Mouse (Mus musculus) forebrain, embryonic 15.5 days (tissue): ENCODE measurements around the gene Tmc5. TPM values are rescaled to one million over a fixed set of nuclear protein-coding genes. Genes with fewer than 3 reads are reported as not detected.

Source experiments
- ATAC-seq: fragments of 200-750 bp; cut with Nextera tagmentation; replicated peaks from 2 replicates; pipeline ENCODE4 v1.8.0; 2017; ENCODE audit warnings: mild to moderate bottlenecking, moderate TSS enrichment, moderate library complexity
- H3K27ac ChIP-seq: fragments of 300-500 bp; sonication (generic); replicated peaks from 2 replicates; pipeline ENCODE4 v1.5.1; 2015; ENCODE audit warnings: mild to moderate bottlenecking, inconsistent platforms
- H3K27me3 ChIP-seq: fragments of 300-500 bp; sonication (generic); 2 replicates; pipeline ENCODE4 v1.6.1; 2015; ENCODE audit warnings: inconsistent platforms
- H3K36me3 ChIP-seq: fragments of 300-500 bp; sonication (generic); 2 replicates; pipeline ENCODE4 v1.6.1; 2015; ENCODE audit warnings: mild to moderate bottlenecking, inconsistent platforms
- H3K4me1 ChIP-seq: fragments of 300-500 bp; sonication (generic); 2 replicates; pipeline ENCODE4 v1.6.1; 2015; ENCODE audit warnings: inconsistent platforms
- H3K4me2 ChIP-seq: fragments of 300-500 bp; sonication (generic); replicated peaks from 2 replicates; pipeline ENCODE4 v1.6.1; 2015; ENCODE audit warnings: mild to moderate bottlenecking, inconsistent platforms
- H3K4me3 ChIP-seq: fragments of 300-500 bp; sonication (generic); 2 replicates; pipeline ENCODE4 v1.5.1; 2015; ENCODE audit warnings: mild to moderate bottlenecking, inconsistent platforms
- H3K9ac ChIP-seq: fragments of 300-500 bp; sonication (generic); replicated peaks from 2 replicates; pipeline ENCODE4 v1.6.1; 2015; ENCODE audit warnings: mild to moderate bottlenecking, inconsistent platforms
- H3K9me3 ChIP-seq: fragments of 300-500 bp; sonication (generic); 2 replicates; pipeline ENCODE4 v1.6.1; 2016; ENCODE audit warnings: inconsistent platforms
- WGBS: fragments of 180-500 bp; shearing (Covaris S2); methylation state at CpG from one replicate; pipeline ENCODE4 v1.1.7; 2015; ENCODE audit warnings: mixed read lengths; 5-methylcytosine and 5-hydroxymethylcytosine counted together
- polyA plus RNA-seq: library from polyadenylated mRNA; unstranded; fragments of >200 nt; fragmentation: Nextera tagmentation; extraction: Ambion mirVana; gene quantifications from 2 replicates; pipeline ENCODE4 v1.2.1, GENCODE M21; 2015

Gene Tmc5
- polyA plus RNA-seq, 1 experiment from 2014 or later = 0.27 TPM

DNA sequence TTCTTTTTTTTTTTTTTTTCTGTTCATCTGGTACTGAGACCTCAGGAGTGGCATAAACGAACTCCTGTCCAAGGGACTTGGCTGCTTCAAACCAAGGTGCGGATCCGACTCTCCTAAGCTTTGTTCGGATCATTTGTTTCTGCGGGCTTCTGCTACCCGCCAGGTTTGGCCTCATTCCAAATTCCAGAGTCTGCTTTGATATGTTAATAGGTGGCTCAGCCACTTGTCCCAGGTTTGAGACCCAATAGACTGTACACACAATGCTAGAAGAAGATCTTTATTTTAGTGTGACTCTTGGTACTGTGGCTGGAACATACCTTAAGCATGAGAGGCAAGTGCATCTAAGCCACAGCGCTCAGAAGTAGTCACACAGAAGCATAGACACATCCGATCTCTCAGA lies 14.8 kb downstream of the Tmc5 start:
- Histone ChIP-seq H3K27me3 (no peaks in the 10 kb centered on the region), H3K4me1 (0 out of 2 replicates have a peak, but pooled peaks cover 7% of the 10 kb centered on the region), H3K4me2 (no peak overlapping the region), H3K36me3 (no peaks in the 10 kb centered on the region), H3K9ac (no peak overlapping the region), H3K9me3 (no peaks in the 10 kb centered on the region), H3K27ac (no peak overlapping the region), H3K4me3 (no peak overlapping the region)
- ATAC-seq = no peak
- 31% methylated on average over 8 of the region's 8 CpGs for WGBS

DNA sequence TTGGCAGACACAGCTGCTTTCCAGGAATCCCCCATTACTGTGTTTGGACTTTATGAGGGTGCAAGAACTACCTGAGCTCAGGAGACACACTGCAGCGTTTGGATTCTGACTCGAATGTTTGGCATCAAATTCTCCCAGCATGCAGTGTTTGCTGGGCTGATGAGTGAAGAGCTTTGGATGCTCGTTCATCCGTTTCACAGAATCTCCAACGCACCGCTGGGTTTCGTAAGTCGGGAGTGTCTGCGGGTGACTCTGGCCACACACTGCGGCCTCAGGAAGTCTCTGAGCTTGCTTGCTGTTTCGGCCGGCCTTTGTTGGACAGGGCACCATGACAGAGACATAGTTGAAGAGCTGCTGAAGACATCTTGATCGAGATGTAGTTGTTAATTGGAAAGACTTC lies 17.0 kb downstream of the Tmc5 start:
- no peak overlapping the region for H3K27ac ChIP-seq
- H3K9me3 ChIP-seq = no peaks in the 10 kb centered on the region
- no peak overlapping the region for H3K4me3 ChIP-seq
- H3K4me1 ChIP-seq = 0 out of 2 replicates have a peak, but pooled peaks cover 7% of the 10 kb centered on the region
- H3K27me3 ChIP-seq = no peaks in the 10 kb centered on the region
- no peak overlapping the region for H3K4me2 ChIP-seq
- no peak for ATAC-seq
- H3K36me3 ChIP-seq = no peaks in the 10 kb centered on the region
- WGBS = 26% methylated on average over 13 of the region's 13 CpGs
- no peak overlapping the region for H3K9ac ChIP-seq

DNA sequence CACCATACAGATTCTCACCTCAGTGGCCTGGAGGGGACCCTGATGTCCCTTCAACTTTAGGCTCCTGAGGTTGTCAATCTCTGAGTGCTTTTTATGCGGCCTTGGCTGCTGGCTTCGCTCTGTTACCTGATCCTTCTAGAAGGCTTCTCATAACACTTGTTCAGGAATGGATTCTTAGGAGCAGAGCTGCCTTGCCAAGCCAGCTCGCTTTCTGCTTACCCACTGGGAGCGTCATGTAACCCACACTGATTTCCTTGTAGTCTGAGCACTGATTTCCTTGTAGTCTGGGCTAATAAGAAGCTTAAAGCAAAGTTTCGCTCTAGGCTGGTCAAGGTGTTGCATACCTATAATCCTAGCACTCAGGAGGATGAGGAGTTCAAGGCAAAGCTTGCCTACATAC lies 21.0 kb downstream of the Tmc5 start:
- H3K4me2 ChIP-seq = no peak overlapping the region
- ATAC-seq = no peak

DNA sequence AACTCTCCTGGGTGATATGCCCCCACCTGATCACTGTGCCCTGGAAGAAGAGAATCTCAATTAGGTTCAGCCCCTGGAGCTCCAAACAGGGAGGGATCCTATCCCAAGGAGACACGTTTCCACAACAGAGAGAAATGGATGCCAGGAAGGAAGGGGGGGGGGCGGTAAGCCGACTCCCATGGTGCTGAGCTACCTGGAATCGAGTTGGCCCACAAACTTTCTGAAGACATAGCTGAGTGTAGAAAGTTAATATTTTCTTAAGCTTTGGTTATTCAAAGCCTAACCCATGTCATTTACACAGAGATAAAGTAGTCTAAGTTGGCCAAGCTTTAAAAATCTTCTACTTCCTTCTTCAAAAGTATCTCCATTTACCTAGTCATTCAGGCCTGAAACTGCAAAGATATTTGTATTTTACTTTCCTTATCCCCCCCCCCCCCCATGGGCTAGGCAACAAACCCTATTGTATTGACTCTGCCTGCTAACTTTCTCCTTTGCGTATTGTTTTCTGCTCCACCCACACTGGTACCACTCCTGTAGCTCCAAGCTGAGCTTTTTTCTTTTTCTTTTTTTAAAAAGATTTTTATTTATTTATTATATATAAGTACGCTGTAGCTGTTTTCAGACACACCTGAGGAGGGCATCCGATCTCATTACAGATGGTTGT lies 23.3 kb downstream of the Tmc5 start:
- WGBS = 91% methylated on average over 7 of the region's 7 CpGs
- H3K4me2 ChIP-seq = no peak overlapping the region
- ATAC-seq = no peak
- no peaks in the 10 kb centered on the region for H3K27me3 ChIP-seq
- H3K9ac ChIP-seq = no peak overlapping the region
- H3K27ac ChIP-seq = no peak overlapping the region
- H3K9me3 ChIP-seq = no peaks in the 10 kb centered on the region
- no peaks in the 10 kb centered on the region for H3K36me3 ChIP-seq
- H3K4me1 ChIP-seq = no peaks in the 10 kb centered on the region
- no peak overlapping the region for H3K4me3 ChIP-seq

More for the DNA sequence above, 21.0 kb downstream of the Tmc5 start:
- H3K27me3 ChIP-seq = no peaks in the 10 kb centered on the region
- H3K4me1 ChIP-seq = no peaks in the 10 kb centered on the region
- no peaks in the 10 kb centered on the region for H3K9me3 ChIP-seq
- no peak overlapping the region for H3K9ac ChIP-seq
- no peaks in the 10 kb centered on the region for H3K36me3 ChIP-seq
- no peak overlapping the region for H3K4me3 ChIP-seq
- H3K27ac ChIP-seq = no peak overlapping the region
- WGBS = 90% methylated on average over 5 of the region's 5 CpGs

DNA sequence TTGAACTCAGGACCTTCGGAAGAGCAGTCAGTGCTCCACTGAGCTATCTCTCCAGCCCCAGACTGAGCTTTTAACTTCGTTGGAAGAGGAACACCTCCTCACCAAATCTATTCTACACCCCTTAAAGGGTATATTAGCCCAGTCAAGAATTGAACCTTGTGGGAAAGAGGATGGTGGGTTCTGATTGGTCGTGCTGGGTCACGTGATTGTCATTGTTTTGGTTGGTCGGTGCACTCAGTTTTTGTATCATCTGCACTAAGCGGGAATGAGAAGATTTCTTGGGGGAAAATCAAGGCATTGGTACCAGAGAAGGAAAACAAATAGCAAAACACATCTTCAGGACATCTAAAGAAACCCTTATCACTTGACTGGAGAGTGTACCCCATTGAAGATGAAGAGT lies 24.0 kb downstream of the Tmc5 start:
- Histone ChIP-seq H3K4me1 (no peaks in the 10 kb centered on the region), H3K36me3 (no peaks in the 10 kb centered on the region), H3K4me3 (no peak overlapping the region), H3K9ac (no peak overlapping the region), H3K27me3 (no peaks in the 10 kb centered on the region), H3K27ac (no peak overlapping the region), H3K9me3 (no peaks in the 10 kb centered on the region), H3K4me2 (no peak overlapping the region)
- ATAC-seq = no peak
- 85% methylated on average over 6 of the region's 6 CpGs for WGBS

DNA sequence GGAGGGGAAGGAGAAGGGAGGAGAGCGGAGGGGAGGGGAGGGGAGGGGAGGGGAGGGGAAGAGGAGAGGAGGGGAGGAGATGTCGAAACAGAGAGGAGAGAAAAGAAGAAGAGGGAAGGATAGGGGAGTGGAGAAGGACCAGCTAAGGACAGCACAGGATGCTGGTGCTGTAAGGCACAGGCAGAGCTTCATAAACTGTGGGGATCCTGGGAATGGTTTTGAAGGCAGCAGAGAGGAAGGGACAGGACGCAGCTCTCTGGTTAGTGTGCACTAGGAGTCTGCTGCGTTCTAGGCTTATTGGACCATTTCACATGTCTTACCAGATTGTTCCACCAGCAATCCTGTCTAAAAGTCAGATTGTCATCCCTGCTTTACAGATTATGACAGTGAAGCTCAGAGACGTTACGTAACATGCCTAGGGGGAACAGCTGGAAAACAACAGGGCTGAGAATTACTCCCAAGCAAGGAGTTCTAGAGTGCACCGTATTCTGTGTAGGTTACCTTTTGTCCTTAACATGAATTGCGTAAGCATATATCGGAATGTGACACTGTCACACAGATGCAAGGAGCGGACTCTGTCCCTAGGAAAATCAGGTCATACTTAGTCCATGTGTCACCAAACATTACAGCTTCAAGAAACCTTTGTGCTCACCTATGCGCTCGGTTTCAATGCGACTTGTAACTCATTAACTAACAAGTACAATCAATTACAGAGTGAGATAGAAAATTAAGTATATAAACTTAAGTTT lies 30.6 kb downstream of the Tmc5 start:
- H3K9ac ChIP-seq = no peak overlapping the region

DNA sequence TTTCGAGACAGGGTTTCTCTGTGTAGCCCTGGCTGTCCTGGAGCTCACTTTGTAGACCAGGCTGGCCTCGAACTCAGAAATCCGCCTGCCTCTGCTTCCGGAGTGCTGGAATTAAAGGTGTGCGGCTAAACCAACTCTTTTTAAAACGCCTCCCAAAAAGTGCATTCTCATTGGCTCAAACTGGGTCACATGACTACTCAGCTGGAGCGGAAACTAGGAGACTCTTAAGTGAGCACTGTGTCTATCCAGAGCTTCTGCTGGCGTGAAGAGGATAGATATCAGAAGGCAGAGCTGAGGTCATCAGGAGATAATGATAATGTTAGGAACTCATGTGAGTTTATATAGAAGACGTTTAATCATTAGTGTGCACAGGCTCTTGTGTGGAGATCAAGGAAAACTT lies 36.0 kb downstream of the Tmc5 start:
- no peaks in the 10 kb centered on the region for H3K9me3 ChIP-seq
- 87% methylated on average over 9 of the region's 9 CpGs for WGBS
- no peaks in the 10 kb centered on the region for H3K27me3 ChIP-seq
- no peak overlapping the region for H3K4me2 ChIP-seq
- H3K36me3 ChIP-seq = no peaks in the 10 kb centered on the region
- no peak overlapping the region for H3K27ac ChIP-seq
- H3K4me3 ChIP-seq = no peak overlapping the region
- no peaks in the 10 kb centered on the region for H3K4me1 ChIP-seq
- H3K9ac ChIP-seq = no peak overlapping the region
- ATAC-seq = no peak

More for the DNA sequence above, 30.6 kb downstream of the Tmc5 start:
- Histone ChIP-seq H3K9me3 (no peaks in the 10 kb centered on the region), H3K4me2 (no peak overlapping the region), H3K27ac (no peak overlapping the region), H3K4me3 (no peak overlapping the region), H3K36me3 (no peaks in the 10 kb centered on the region), H3K27me3 (no peaks in the 10 kb centered on the region), H3K4me1 (no peaks in the 10 kb centered on the region)
- ATAC-seq = no peak
- 85% methylated on average over 13 of the region's 13 CpGs for WGBS

DNA sequence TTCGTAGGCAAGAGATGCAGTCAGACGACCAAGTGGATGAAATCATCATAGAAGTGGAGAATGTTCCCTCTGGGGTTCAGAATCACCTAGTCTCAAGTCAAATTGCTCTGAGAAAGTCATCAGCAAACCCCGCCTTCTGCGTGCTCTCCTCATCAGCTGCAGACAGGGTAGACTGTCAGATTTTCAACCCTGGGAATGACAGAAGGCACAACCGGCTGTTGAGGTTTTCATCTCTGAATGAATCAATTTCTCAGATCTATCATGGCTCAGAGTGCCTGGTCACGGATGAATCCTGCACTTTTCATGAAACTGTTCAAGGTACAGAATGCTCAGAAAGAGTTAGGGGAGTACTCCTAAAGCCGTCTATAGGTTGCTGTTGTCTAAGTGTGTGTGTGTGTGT lies 36.9 kb downstream of the Tmc5 start:
- no peaks in the 10 kb centered on the region for H3K36me3 ChIP-seq
- H3K4me1 ChIP-seq = no peaks in the 10 kb centered on the region
- no peak overlapping the region for H3K4me2 ChIP-seq
- no peak for ATAC-seq
- 89% methylated on average over 7 of the region's 7 CpGs for WGBS
- no peaks in the 10 kb centered on the region for H3K27me3 ChIP-seq
- no peak overlapping the region for H3K27ac ChIP-seq
- H3K9me3 ChIP-seq = no peaks in the 10 kb centered on the region
- no peak overlapping the region for H3K4me3 ChIP-seq
- no peak overlapping the region for H3K9ac ChIP-seq

DNA sequence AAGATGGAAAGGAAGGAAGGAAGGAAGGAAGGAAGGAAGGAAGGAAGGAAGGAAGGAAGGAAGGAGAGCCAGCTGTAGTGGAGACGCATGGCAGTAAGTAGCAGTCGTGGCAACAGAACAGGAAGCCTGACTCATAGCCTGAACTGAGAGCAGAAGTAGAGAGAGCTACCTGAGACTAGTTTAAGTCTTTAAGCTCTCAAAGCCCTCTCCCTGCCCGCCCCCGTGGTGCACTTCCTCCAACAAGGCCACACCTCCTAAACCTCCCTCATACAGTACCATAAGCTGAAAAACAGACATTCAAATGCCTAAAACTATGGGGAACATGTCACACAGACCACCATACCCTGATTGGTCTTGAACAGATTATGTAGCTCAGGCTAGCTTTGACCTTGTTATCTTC lies 40.4 kb downstream of the Tmc5 start:
- Histone ChIP-seq H3K27ac (no peak overlapping the region), H3K9ac (no peak overlapping the region), H3K4me1 (no peaks in the 10 kb centered on the region), H3K4me2 (no peak overlapping the region), H3K27me3 (no peaks in the 10 kb centered on the region), H3K9me3 (no peaks in the 10 kb centered on the region), H3K4me3 (no peak overlapping the region), H3K36me3 (no peaks in the 10 kb centered on the region)
- ATAC-seq = no peak
- WGBS = 69% methylated on average over 4 of the region's 4 CpGs

DNA sequence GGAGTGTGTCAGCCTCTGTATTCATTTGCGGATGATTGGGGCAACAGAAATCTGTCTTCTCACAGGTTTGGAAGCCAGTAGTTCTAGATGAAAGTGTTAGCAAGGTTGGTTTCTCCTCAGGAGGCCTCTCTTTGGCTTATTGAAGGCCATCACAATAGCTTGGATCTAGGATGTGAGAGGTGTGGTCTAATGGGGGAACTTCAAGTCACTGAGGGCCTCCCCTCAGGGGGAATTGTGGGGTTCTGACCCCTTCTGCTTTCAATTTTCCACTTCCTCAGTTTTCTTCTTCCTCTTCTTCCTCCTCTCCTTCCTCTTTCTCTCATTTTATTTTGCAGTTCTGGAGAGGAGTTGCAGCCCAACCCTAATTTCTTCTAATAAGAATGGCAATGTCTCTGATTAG lies 49.1 kb downstream of the Tmc5 start:
- Histone ChIP-seq H3K27ac (no peak overlapping the region), H3K4me1 (no peaks in the 10 kb centered on the region), H3K36me3 (no peaks in the 10 kb centered on the region), H3K4me2 (no peak overlapping the region), H3K4me3 (no peak overlapping the region), H3K27me3 (no peaks in the 10 kb centered on the region), H3K9me3 (no peaks in the 10 kb centered on the region), H3K9ac (no peak overlapping the region)
- WGBS = 93% methylated on average over 1 of the region's 1 CpGs
- no peak for ATAC-seq

DNA sequence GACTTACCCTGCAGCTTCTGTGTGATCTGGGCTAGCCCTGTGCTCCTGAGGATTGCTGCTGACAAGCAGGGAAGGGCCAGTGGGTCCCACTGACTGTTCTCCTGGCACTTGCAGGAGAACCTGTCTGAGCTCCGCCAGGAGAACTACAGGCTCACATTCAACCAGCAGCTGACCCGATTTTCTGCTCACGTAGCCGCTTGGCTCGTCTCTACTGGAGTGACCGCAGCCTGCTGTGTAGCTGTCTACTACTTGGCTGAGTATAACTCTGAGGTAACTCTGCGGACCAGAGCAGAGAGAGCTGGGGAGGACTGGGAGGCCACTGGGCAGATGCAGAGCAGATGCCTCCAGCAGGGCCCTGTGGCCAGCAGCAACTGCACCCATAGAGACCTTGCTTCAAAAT lies 52.2 kb downstream of the Tmc5 start:
- ATAC-seq = no peak
- no peak overlapping the region for H3K4me3 ChIP-seq
- WGBS = 82% methylated on average over 7 of the region's 7 CpGs

DNA sequence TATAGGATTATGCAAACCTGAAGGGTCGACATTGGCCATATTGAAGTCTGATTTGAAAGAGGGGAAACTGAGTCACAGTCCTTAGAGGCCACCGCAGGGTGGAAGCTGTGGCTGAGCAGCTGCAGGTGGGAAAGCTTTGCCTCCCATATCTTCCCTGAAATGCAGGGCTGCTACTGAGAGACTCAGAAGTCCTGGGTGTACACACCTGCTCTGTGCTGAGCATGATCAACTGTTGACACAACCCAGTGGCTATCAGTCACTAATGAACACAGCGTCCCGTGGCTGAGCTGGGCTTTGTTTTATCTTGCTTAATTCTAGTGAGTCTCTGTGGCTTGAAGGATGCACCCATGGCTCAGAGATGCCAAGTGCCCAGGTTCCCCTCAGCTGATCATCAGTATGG lies 53.0 kb downstream of the Tmc5 start:
- Histone ChIP-seq H3K27ac (no peak overlapping the region), H3K4me2 (no peak overlapping the region), H3K9me3 (no peaks in the 10 kb centered on the region), H3K36me3 (no peaks in the 10 kb centered on the region), H3K9ac (no peak overlapping the region), H3K4me3 (no peak overlapping the region), H3K4me1 (no peaks in the 10 kb centered on the region), H3K27me3 (no peaks in the 10 kb centered on the region)
- ATAC-seq = no peak
- 84% methylated on average over 4 of the region's 4 CpGs for WGBS

More for the DNA sequence above, 52.2 kb downstream of the Tmc5 start:
- Histone ChIP-seq H3K27me3 (no peaks in the 10 kb centered on the region), H3K36me3 (no peaks in the 10 kb centered on the region), H3K4me1 (no peaks in the 10 kb centered on the region), H3K9me3 (no peaks in the 10 kb centered on the region), H3K27ac (no peak overlapping the region), H3K4me2 (no peak overlapping the region), H3K9ac (no peak overlapping the region)

DNA sequence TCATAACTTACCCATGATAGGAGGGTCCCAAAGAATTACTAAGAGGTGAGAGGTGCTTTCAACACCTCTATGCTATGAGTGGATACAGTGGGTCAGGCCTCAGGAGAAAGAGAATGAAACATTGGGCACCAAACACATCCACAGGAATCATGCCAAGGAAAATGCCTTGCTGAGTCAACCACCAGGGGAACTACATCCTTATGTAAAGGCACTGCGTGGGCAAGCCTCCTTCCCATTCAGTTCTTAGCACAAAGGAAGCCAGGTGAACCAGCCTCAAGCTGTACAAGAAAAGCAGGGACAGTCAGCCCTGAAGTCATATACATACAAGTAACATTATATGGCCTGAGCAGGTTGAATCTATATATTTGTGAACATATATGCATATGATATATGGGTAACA lies 53.8 kb downstream of the Tmc5 start:
- Histone ChIP-seq H3K27me3 (no peaks in the 10 kb centered on the region), H3K9me3 (no peaks in the 10 kb centered on the region), H3K27ac (no peak overlapping the region), H3K9ac (no peak overlapping the region), H3K4me2 (no peak overlapping the region), H3K4me3 (no peak overlapping the region), H3K4me1 (no peaks in the 10 kb centered on the region), H3K36me3 (no peaks in the 10 kb centered on the region)
- 69% methylated on average over 1 of the region's 1 CpGs for WGBS
- no peak for ATAC-seq
